Mouse (Mus musculus): ENCODE measurements around the gene Wdr74.

- TF ChIP-seq POLR2A (IDR thresholded peaks at IDR 0.05; ENCODE audit: borderline replicate concordance, insufficient read depth, low read length), result no peak
- TF ChIP-seq CTCF (IDR thresholded peaks at IDR 0.05; ENCODE audit: borderline replicate concordance, insufficient read depth, low read depth, low read length), result no peak
Measured at GRCm38 (mm10) chr19:8691871-8692539, 43.6 kb upstream of the Wdr74 start.
